Mouse (Mus musculus) embryonic facial prominence, embryonic 11.5 days (tissue): ENCODE measurements around the gene Arnt. TPM values are rescaled to one million over a fixed set of nuclear protein-coding genes. Genes with fewer than 3 reads are reported as not detected.
A peak's percentile ranks its signal among the peaks of the same experiment; 100 is the strongest.

Experiments used
- ATAC-seq: fragments of 200-750 bp; cut with Nextera tagmentation; replicated peaks from 2 replicates; pipeline ENCODE4 v1.8.0; 2017; ENCODE audit warnings: low read depth; ENCODE audit not compliant: insufficient number of reproducible peaks, low FRiP score, low TSS enrichment
- DNase-seq: peaks from one replicate; pipeline ENCODE4 v3.0.0-alpha.2; 2015; ENCODE audit warnings: low spot score
- H3K27ac ChIP-seq: fragments of 300-500 bp; sonication (generic); replicated peaks from 2 replicates; pipeline ENCODE4 v1.5.1; 2014; ENCODE audit warnings: mild to moderate bottlenecking, low read depth, low read length, control low read depth
- H3K27me3 ChIP-seq: fragments of 300-500 bp; sonication (generic); 2 replicates; pipeline ENCODE4 v1.6.1; 2014; ENCODE audit warnings: mild to moderate bottlenecking, low read length, moderate library complexity, mixed read lengths; ENCODE audit not compliant: control insufficient read depth, insufficient read depth
- H3K36me3 ChIP-seq: fragments of 300-500 bp; sonication (generic); replicated peaks from 2 replicates; pipeline ENCODE4 v1.6.1; 2014; ENCODE audit warnings: low read depth, mild to moderate bottlenecking, low read length, moderate library complexity, mixed read lengths; ENCODE audit not compliant: control insufficient read depth, insufficient read depth
- H3K4me1 ChIP-seq: fragments of 300-500 bp; sonication (generic); 2 replicates; pipeline ENCODE4 v1.6.1; 2014; ENCODE audit warnings: low read length, mixed read lengths; ENCODE audit not compliant: control insufficient read depth, insufficient read depth
- H3K4me2 ChIP-seq: fragments of 300-500 bp; sonication (generic); 2 replicates; pipeline ENCODE4 v1.6.1; 2014; ENCODE audit warnings: low read depth, mild to moderate bottlenecking, control low read depth, low read length, moderate library complexity
- H3K4me3 ChIP-seq: fragments of 300-500 bp; sonication (generic); 2 replicates; pipeline ENCODE4 v1.5.1; 2014; ENCODE audit warnings: low read depth, low read length, control low read depth
- H3K9ac ChIP-seq: fragments of 300-500 bp; sonication (generic); replicated peaks from 2 replicates; pipeline ENCODE4 v1.6.1; 2014; ENCODE audit warnings: mild to moderate bottlenecking, control low read depth, low read length
- H3K9me3 ChIP-seq: fragments of 300-500 bp; sonication (generic); replicated peaks from 2 replicates; pipeline ENCODE4 v1.6.1; 2016; ENCODE audit warnings: mild to moderate bottlenecking, low read length, inconsistent platforms, mixed read lengths; ENCODE audit not compliant: control insufficient read depth
- WGBS: fragments of 180-500 bp; shearing (Covaris S2); extraction: QIAGEN DNeasy Blood & Tissue Kit; methylation state at CpG from one replicate; pipeline ENCODE4 v1.1.7; 2014; 5-methylcytosine and 5-hydroxymethylcytosine counted together
- polyA plus RNA-seq: library from polyadenylated mRNA; unstranded; fragments of >200 nt; fragmentation: Nextera tagmentation; extraction: Ambion mirVana; gene quantifications from 2 replicates; pipeline ENCODE4 v1.2.1, GENCODE M21; 2014

Gene Arnt
- polyA plus RNA-seq, 1 experiment from 2014 or later: 29.3 TPM

- no peak for DNase-seq
Observed at GRCm38 (mm10) chr3:95439670-95440069, 5.5 kb downstream of the Arnt start.

GRCm38 (mm10) chr3:95442406-95443117 is 8.4 kb downstream of the Arnt start:
- no peak overlapping the region for H3K4me3 ChIP-seq
- no peaks in the 10 kb centered on the region for H3K9me3 ChIP-seq
- H3K27ac ChIP-seq: no peak overlapping the region
- WGBS: 98% methylated on average over 5 of the region's 5 CpGs
- H3K4me1 ChIP-seq: no peaks in the 10 kb centered on the region
- no peak for DNase-seq
- H3K27me3 ChIP-seq: no peaks in the 10 kb centered on the region
- H3K9ac ChIP-seq: no peak overlapping the region
- no peaks in the 10 kb centered on the region for H3K36me3 ChIP-seq
- ATAC-seq: no peak
- H3K4me2 ChIP-seq: no peak overlapping the region

More at GRCm38 (mm10) chr3:95439670-95440069, 5.5 kb downstream of the Arnt start:
- no peaks in the 10 kb centered on the region for H3K27me3 ChIP-seq
- H3K4me2 ChIP-seq: no peak overlapping the region
- no peak overlapping the region for H3K9ac ChIP-seq
- H3K4me1 ChIP-seq: no peaks in the 10 kb centered on the region
- no peak overlapping the region for H3K4me3 ChIP-seq
- no peaks in the 10 kb centered on the region; the same call in 1 of the 2 replicates for H3K36me3 ChIP-seq
- no peak overlapping the region for H3K27ac ChIP-seq
- no peaks in the 10 kb centered on the region for H3K9me3 ChIP-seq
- ATAC-seq: no peak

GRCm38 (mm10) chr3:95445311-95445710 is 11.1 kb downstream of the Arnt start:
- no peaks in the 10 kb centered on the region for H3K36me3 ChIP-seq
- no peaks in the 10 kb centered on the region for H3K9me3 ChIP-seq
- no peak overlapping the region for H3K4me3 ChIP-seq
- no peak for ATAC-seq
- 83% methylated on average over 4 of the region's 4 CpGs for WGBS
- DNase-seq: no peak
- no peak overlapping the region for H3K9ac ChIP-seq
- H3K27ac ChIP-seq: no peak overlapping the region
- H3K4me2 ChIP-seq: no peak overlapping the region
- H3K4me1 ChIP-seq: no peaks in the 10 kb centered on the region
- no peaks in the 10 kb centered on the region for H3K27me3 ChIP-seq

- Histone ChIP-seq H3K9me3 (no peaks in the 10 kb centered on the region), H3K36me3 (no peaks in the 10 kb centered on the region), H3K4me2 (no peak overlapping the region), H3K4me1 (no peaks in the 10 kb centered on the region), H3K9ac (no peak overlapping the region), H3K4me3 (no peak overlapping the region), H3K27ac (no peak overlapping the region), H3K27me3 (no peaks in the 10 kb centered on the region)
- DNase-seq (peak; percentile 59), ATAC-seq (no peak)
- 69% methylated on average over 1 of the region's 1 CpGs for WGBS
Observed at GRCm38 (mm10) chr3:95450408-95450807, 16.2 kb downstream of the Arnt start.

- no peaks in the 10 kb centered on the region for H3K9me3 ChIP-seq
- ATAC-seq: no peak
Observed at GRCm38 (mm10) chr3:95450915-95451314, 16.7 kb downstream of the Arnt start.

GRCm38 (mm10) chr3:95456367-95456766 is 22.2 kb downstream of the Arnt start:
- Histone ChIP-seq H3K9me3 (no peaks in the 10 kb centered on the region), H3K4me3 (no peak overlapping the region), H3K9ac (no peak overlapping the region), H3K36me3 (no peaks in the 10 kb centered on the region), H3K4me1 (no peaks in the 10 kb centered on the region), H3K27ac (no peak overlapping the region), H3K27me3 (no peaks in the 10 kb centered on the region), H3K4me2 (no peak overlapping the region)
- no peak for ATAC-seq
- WGBS: 96% methylated on average over 5 of the region's 5 CpGs
- DNase-seq: no peak

More at GRCm38 (mm10) chr3:95450915-95451314, 16.7 kb downstream of the Arnt start:
- no peak for DNase-seq
- Histone ChIP-seq H3K9ac (no peak overlapping the region), H3K4me3 (no peak overlapping the region), H3K27ac (no peak overlapping the region), H3K4me1 (no peaks in the 10 kb centered on the region), H3K27me3 (no peaks in the 10 kb centered on the region), H3K4me2 (no peak overlapping the region), H3K36me3 (no peaks in the 10 kb centered on the region)
- WGBS: 89% methylated on average over 3 of the region's 3 CpGs

- Histone ChIP-seq H3K9ac (no peak overlapping the region), H3K27ac (no peak overlapping the region), H3K9me3 (no peaks in the 10 kb centered on the region), H3K36me3 (peaks cover 3% of the 10 kb centered on the region), H3K4me2 (no peak overlapping the region), H3K27me3 (no peaks in the 10 kb centered on the region), H3K4me3 (no peak overlapping the region), H3K4me1 (no peaks in the 10 kb centered on the region)
- 77% methylated on average over 3 of the region's 3 CpGs for WGBS
- DNase-seq: no peak
- ATAC-seq: no peak
Observed at GRCm38 (mm10) chr3:95457758-95458157, 23.6 kb downstream of the Arnt start.

GRCm38 (mm10) chr3:95459381-95459780 is 25.2 kb downstream of the Arnt start:
- H3K4me3 ChIP-seq: no peak overlapping the region
- peaks cover 3% of the 10 kb centered on the region for H3K36me3 ChIP-seq
- DNase-seq: no peak
- H3K27ac ChIP-seq: no peak overlapping the region
- H3K4me1 ChIP-seq: no peaks in the 10 kb centered on the region
- H3K9me3 ChIP-seq: no peaks in the 10 kb centered on the region
- no peak overlapping the region for H3K4me2 ChIP-seq
- WGBS: 85% methylated on average over 1 of the region's 1 CpGs
- no peak overlapping the region for H3K9ac ChIP-seq
- ATAC-seq: no peak
- no peaks in the 10 kb centered on the region for H3K27me3 ChIP-seq
